Mouse (Mus musculus): ENCODE measurements around the gene Lrrk1.

DNA sequence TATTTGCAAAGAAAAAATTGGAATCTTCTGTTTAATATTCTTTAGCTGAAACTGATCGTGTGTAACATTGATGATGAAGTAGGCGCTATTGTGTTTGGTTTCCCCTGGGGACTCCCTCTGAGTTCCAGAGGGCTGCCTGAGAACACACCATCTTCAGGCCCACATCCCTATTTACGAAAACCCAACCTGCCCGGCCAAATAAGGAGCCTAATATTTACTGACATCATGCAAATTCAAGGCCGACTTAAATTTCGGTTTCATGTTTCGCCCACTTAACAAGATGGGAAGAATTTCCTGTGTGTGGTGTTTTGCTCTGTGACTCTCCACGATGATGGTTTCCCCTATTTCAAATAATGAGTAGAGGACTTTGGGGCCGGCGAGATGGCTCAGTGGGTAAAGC is 189.7 kb downstream of the Lrrk1 start:
- TF ChIP-seq CTCF (IDR thresholded peaks at IDR 0.05; ENCODE audit: extremely low read depth, insufficient read length, insufficient replicate concordance, low read depth, low read length) = no peak
- no peak for TF ChIP-seq POLR2A (IDR thresholded peaks at IDR 0.05; ENCODE audit: low read depth, low read length)

All from small intestine, adult 2 months (tissue).